Mouse (Mus musculus) limb, embryonic 14.5 days (tissue): Measurements from ENCODE around the gene AU018091. TPM values are rescaled to one million over a fixed set of nuclear protein-coding genes. Genes with fewer than 3 reads are reported as not detected.
"Not testable (repeated sequence)": the region's sequence is repeated elsewhere in the genome, so short reads cannot be mapped to it uniquely, and the experiment has no call there.

Source experiments
- ATAC-seq: fragments of 200-750 bp; cut with Nextera tagmentation; 2 replicates; pipeline ENCODE4 v1.8.0; 2017; ENCODE audit warnings: low read depth, moderate number of reproducible peaks, moderate TSS enrichment; ENCODE audit not compliant: low FRiP score
- DNase-seq: peaks from one replicate; pipeline ENCODE4 v3.0.0-alpha.2; 2015; ENCODE audit warnings: low spot score
- H3K27ac ChIP-seq: fragments of 300-500 bp; sonication (generic); replicated peaks from 2 replicates; pipeline ENCODE4 v1.5.1; 2014; ENCODE audit warnings: low read depth, mild to moderate bottlenecking, low read length, moderate library complexity, mixed read lengths
- H3K27me3 ChIP-seq: fragments of 300-500 bp; sonication (generic); 2 replicates; pipeline ENCODE4 v1.6.1; 2014; ENCODE audit warnings: low read length, mixed read lengths; ENCODE audit not compliant: control insufficient read depth, insufficient read depth
- H3K36me3 ChIP-seq: fragments of 300-500 bp; sonication (generic); 2 replicates; pipeline ENCODE4 v1.6.1; 2014; ENCODE audit warnings: mild to moderate bottlenecking, low read length, moderate library complexity, mixed read lengths; ENCODE audit not compliant: control insufficient read depth, insufficient read depth
- H3K4me1 ChIP-seq: fragments of 300-500 bp; sonication (generic); 2 replicates; pipeline ENCODE4 v1.6.1; 2014; ENCODE audit warnings: antibody characterized with exemption, low read length, mixed read lengths; ENCODE audit not compliant: control insufficient read depth, insufficient read depth
- H3K4me2 ChIP-seq: fragments of 300-500 bp; sonication (generic); replicated peaks from 2 replicates; pipeline ENCODE4 v1.6.1; 2014; ENCODE audit warnings: low read depth, mild to moderate bottlenecking, low read length, moderate library complexity; ENCODE audit not compliant: severe bottlenecking
- H3K4me3 ChIP-seq: fragments of 300-500 bp; sonication (generic); replicated peaks from 2 replicates; pipeline ENCODE4 v1.5.1; 2014; ENCODE audit warnings: low read length
- H3K9ac ChIP-seq: fragments of 300-500 bp; sonication (generic); 2 replicates; pipeline ENCODE4 v1.6.1; 2014; ENCODE audit warnings: mild to moderate bottlenecking, low read depth, low read length, moderate library complexity; ENCODE audit not compliant: severe bottlenecking
- H3K9me3 ChIP-seq: fragments of 300-500 bp; sonication (generic); 2 replicates; pipeline ENCODE4 v1.6.1; 2016; ENCODE audit warnings: low read length; ENCODE audit not compliant: control insufficient read depth
- POLR2A ChIP-seq: fragments of 200-500 bp; IDR thresholded peaks from 2 replicates; pipeline ENCODE4 v1.8.0; 2012; ENCODE audit warnings: inconsistent platforms, mild to moderate bottlenecking, moderate library complexity, borderline replicate concordance; ENCODE audit not compliant: insufficient read depth, insufficient read length; ENCODE audit errors: extremely low read depth
- WGBS: fragments of 180-500 bp; shearing (Covaris S2); extraction: QIAGEN DNeasy Blood & Tissue Kit; methylation state at CpG from one replicate; pipeline ENCODE4 v1.1.7; 2014; 5-methylcytosine and 5-hydroxymethylcytosine counted together
- polyA plus RNA-seq, 2 experiments: library from polyadenylated mRNA; depleted of rRNA in 1 of 2; stranded (reverse) in 1 of 2; unstranded in 1 of 2; fragments of >200 nt; fragmentation: Nextera tagmentation in 1 of 2; extraction: Ambion mirVana in 1 of 2; gene quantifications; 2 replicates each; pipeline versions ENCODE4 v1.2.1 to v1.2.3; 2012 to 2014

Gene AU018091
- polyA plus RNA-seq, 2 experiments: 0.23 to 0.28 TPM

- Histone ChIP-seq H3K4me2 (no peak overlapping the region), H3K4me1 (no peaks in the 10 kb centered on the region), H3K27ac (no peak overlapping the region), H3K4me3 (no peak overlapping the region), H3K9me3 (no peaks in the 10 kb centered on the region), H3K9ac (no peak overlapping the region), H3K27me3 (no peaks in the 10 kb centered on the region), H3K36me3 (no peaks in the 10 kb centered on the region)
- no peak for TF ChIP-seq POLR2A
- WGBS: 24% methylated on average over 1 of the region's 1 CpGs
- ATAC-seq (no peak), DNase-seq (no peak)
Observed at GRCm38 (mm10) chr7:3143329-3143728, 25.7 kb downstream of the AU018091 start.

DNA sequence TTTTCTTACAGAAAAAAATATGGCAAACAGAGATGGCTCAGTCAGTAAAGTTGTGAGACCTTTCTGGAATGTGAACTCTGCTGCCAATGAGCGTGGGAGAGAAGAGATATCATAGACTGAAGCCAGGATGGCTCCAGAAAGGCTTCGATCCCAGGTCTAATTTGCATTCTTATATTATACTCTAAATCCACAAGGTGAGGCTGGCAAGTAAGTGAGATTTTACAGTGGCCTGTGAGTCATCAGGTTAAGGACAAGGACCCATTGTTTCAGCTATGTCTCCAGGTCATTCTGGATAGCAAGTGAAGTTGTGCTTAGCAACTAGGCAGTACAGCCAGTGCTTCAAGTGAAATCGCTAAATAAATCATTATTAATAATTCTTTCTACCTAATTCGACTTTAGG lies 33.4 kb downstream of the AU018091 start:
- no peak overlapping the region for H3K27ac ChIP-seq
- H3K4me1 ChIP-seq: no peaks in the 10 kb centered on the region
- ATAC-seq (no peak), DNase-seq (no peak)
- WGBS: 78% methylated on average over 4 of the region's 4 CpGs
- H3K9me3 ChIP-seq: no peaks in the 10 kb centered on the region
- no peak overlapping the region for H3K4me3 ChIP-seq
- no peak for TF ChIP-seq POLR2A
- H3K36me3 ChIP-seq: no peaks in the 10 kb centered on the region
- H3K4me2 ChIP-seq: no peak overlapping the region
- no peaks in the 10 kb centered on the region for H3K27me3 ChIP-seq
- H3K9ac ChIP-seq: no peak overlapping the region

DNA sequence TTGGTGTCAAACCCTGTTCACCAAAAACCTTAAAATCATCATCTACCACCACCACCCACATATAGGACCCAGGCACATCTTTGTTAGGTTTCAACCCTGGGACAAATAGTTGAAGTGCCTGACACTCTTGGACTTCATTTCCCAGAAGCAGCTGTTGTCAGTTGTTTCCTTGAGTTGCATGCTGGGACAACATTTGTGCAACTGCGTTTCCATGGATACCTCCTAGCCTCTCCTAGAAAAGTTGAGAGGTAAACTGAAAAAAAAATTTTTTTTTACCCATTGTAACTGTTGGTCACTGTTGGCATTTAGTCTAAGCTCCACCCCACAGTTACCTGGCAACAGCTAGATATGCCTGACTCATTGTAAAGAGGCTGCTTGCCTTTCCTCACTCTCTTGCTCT lies 34.3 kb downstream of the AU018091 start:
- no peak for TF ChIP-seq POLR2A
- no peaks in the 10 kb centered on the region for H3K4me1 ChIP-seq
- DNase-seq (no peak), ATAC-seq (no peak)
- no peaks in the 10 kb centered on the region for H3K27me3 ChIP-seq
- WGBS: 70% methylated on average over 1 of the region's 1 CpGs
- no peaks in the 10 kb centered on the region for H3K9me3 ChIP-seq
- no peak overlapping the region for H3K9ac ChIP-seq
- no peak overlapping the region for H3K4me3 ChIP-seq
- H3K27ac ChIP-seq: no peak overlapping the region
- H3K4me2 ChIP-seq: no peak overlapping the region
- no peaks in the 10 kb centered on the region for H3K36me3 ChIP-seq

DNA sequence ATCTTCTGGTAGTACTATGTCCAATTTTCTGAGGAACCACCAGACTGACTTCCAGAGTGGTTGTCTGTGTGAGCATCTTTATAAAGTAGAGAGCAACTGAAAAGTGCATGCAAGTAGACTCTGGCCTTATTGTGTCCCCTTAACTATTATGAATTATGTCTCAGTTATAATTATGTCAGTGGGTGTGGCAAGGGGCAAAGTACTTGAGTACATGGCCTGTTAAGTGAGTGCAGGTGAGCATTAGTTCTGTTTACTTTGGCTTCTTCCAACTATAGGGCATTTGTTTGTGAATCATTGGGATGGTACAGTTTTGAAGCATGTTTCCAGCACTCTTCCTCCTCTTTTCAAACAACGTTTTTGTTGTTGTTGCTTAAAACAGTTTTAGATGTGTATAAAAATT lies 38.7 kb downstream of the AU018091 start:
- TF ChIP-seq POLR2A: no peak
- 55% methylated on average over 1 of the region's 1 CpGs for WGBS
- Histone ChIP-seq H3K36me3 (no peaks in the 10 kb centered on the region), H3K9ac (no peak overlapping the region), H3K9me3 (no peaks in the 10 kb centered on the region), H3K4me3 (no peak overlapping the region), H3K4me1 (no peaks in the 10 kb centered on the region), H3K27me3 (no peaks in the 10 kb centered on the region), H3K27ac (no peak overlapping the region), H3K4me2 (no peak overlapping the region)
- DNase-seq (no peak), ATAC-seq (no peak)

GRCm38 (mm10) chr7:3128564-3128963 lies 40.4 kb downstream of the AU018091 start:
- H3K9me3 ChIP-seq, ATAC-seq, H3K4me1 ChIP-seq, H3K27ac ChIP-seq, DNase-seq, H3K9ac ChIP-seq, H3K4me3 ChIP-seq, H3K4me2 ChIP-seq, H3K36me3 ChIP-seq, H3K27me3 ChIP-seq: not testable (repeated sequence)

GRCm38 (mm10) chr7:3111193-3111592 lies 57.8 kb downstream of the AU018091 start:
- H3K4me3 ChIP-seq, H3K27ac ChIP-seq, H3K4me2 ChIP-seq, H3K9ac ChIP-seq, H3K4me1 ChIP-seq, H3K9me3 ChIP-seq, H3K36me3 ChIP-seq, DNase-seq, H3K27me3 ChIP-seq, ATAC-seq: not testable (repeated sequence)
- WGBS: no CpG with 5 or more reads among the region's 6 CpGs

- WGBS: 61% methylated on average over 13 of the region's 13 CpGs
- H3K4me1 ChIP-seq, H3K9me3 ChIP-seq, H3K27ac ChIP-seq, H3K4me2 ChIP-seq, ATAC-seq, H3K36me3 ChIP-seq, H3K4me3 ChIP-seq, DNase-seq, H3K27me3 ChIP-seq, H3K9ac ChIP-seq: not testable (repeated sequence)
Observed at GRCm38 (mm10) chr7:3106516-3107077, 62.4 kb downstream of the AU018091 start.
